Mouse (Mus musculus) stomach, postnatal 0 days (tissue): ENCODE measurements around the gene Dlgap1.

Experiments
- CTCF ChIP-seq: IDR thresholded peaks from 2 replicates; pipeline ENCODE4 v1.5.1; 2016; ENCODE audit warnings: antibody characterized with exemption, low read depth, mild to moderate bottlenecking, moderate library complexity
- EP300 ChIP-seq: optimal IDR thresholded peaks from 2 replicates; pipeline ENCODE3; 2016; ENCODE audit warnings: antibody characterized with exemption

DNA sequence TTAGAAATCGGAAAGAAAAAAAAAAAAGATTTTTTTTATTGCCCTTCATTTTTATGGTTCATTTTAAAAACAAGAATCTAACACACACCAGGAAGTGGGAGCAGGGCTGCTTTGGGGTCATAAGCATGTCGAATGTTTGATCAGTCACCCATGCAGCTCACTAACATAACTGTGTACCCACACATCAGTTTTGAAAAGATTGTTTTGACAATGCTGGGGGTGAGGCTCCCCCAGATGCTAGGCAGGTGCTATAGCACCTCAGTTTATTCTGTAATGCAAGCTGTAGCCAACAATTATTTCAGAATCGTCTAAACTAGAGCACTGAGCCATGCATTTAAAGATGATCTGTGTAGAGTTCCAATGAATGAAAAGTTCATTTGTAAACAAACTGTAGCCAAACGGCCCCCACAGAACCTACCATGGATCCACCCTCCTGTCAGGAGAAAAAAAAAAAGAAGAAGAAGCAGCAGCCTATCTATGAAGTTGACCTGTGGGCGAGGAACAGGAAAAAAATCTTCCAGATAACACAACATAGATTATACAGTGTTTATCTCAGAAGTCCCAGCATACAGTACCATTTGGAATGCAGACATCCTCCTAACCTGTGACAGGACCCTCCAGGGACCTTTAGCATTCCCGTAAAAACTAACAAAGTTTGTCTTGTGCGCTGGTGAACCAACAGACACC lies 780.2 kb downstream of the Dlgap1 start:
- TF ChIP-seq CTCF (no peak), EP300 (no peak)
